In the genomic region with DNA sequence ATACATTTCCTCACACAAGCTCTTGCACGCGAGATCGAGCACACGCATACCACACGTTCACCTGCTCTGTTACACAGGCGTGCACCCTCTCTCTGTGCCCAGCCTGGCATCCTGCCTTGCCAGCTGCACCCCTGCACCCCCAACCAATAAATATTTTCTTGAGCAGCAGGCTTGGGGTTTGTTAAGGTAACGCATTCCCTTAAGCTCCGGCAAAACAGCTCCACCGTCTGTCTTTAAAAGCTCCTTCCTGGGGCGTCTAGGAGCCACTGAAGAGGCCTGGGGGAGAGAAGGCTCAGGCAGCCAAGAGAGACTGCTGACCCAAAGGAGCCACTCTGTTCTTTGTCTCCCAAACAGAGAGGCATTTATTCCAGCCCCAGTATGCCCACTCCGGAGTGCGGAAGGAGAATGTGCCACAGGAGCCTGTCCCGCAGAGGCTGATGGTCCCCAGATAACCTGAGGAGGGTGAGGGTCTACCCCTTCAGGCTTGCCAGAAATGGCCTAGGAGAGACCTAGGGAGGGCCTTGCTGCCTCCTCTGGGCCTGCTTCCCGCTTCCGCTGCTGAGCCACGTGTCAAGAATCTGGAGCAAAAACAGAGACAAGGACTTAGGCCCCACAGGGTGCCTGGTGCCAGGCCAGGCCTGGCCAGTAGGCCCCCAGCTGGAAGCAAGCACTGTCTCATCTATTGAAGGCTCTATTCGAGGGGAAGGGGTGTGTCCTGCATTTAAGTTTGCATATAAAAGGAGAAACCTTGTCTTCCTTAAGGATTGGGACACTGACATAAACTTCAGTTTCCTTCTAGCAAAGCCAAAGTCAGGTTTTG, we compare ENCODE assay signal across 8 mouse cellular contexts. TPM values are rescaled to one million over a fixed set of nuclear protein-coding genes. Genes with fewer than 3 reads are reported as not detected.
DNase-seq lines count a peak whose midpoint lies in the region; ATAC-seq lines count a peak whose summit lies in the region.

No protein-coding gene starts in this region.

- WGBS in forebrain, embryonic 10.5 days = 12% methylated on average over 17 of the region's 17 CpGs
- 20% methylated on average over 17 of the region's 17 CpGs for WGBS in intestine, embryonic 15.5 days
- WGBS in midbrain, embryonic 15.5 days = 10% methylated on average over 17 of the region's 17 CpGs

- peak overlapping the region; percentile 93 for H3K4me2 ChIP-seq in intestine, embryonic 15.5 days (replicated peaks)
- H3K4me2 ChIP-seq in midbrain, embryonic 15.5 days = peak overlapping the region; percentile 95

- 0 out of 2 replicates have a peak overlapping the region, but pooled peaks have one; percentile 2 for H3K9ac ChIP-seq in intestine, embryonic 15.5 days
- H3K9ac ChIP-seq in midbrain, embryonic 15.5 days = peak overlapping the region; percentile 91; the same call in 1 of the 2 replicates

- H3K27me3 ChIP-seq in forebrain, embryonic 10.5 days (ENCODE audit: poor library complexity, severe bottlenecking) = peaks cover 68% of the 10 kb centered on the region
- no peaks in the 10 kb centered on the region for H3K27me3 ChIP-seq in intestine, embryonic 15.5 days (replicated peaks)
- H3K27me3 ChIP-seq in midbrain, embryonic 15.5 days (replicated peaks) = 0 out of 2 replicates have a peak, but pooled peaks cover 16% of the 10 kb centered on the region

- H3K36me3 ChIP-seq in forebrain, embryonic 10.5 days (replicated peaks) = no peaks in the 10 kb centered on the region
- H3K36me3 ChIP-seq in intestine, embryonic 15.5 days = no peaks in the 10 kb centered on the region
- H3K36me3 ChIP-seq in midbrain, embryonic 15.5 days (replicated peaks) = no peaks in the 10 kb centered on the region

- intact Hi-C loops in left cerebral cortex, postnatal 25 days (cut with DNase I) = loop anchor here (1.0 kb wide), 1 partner anchor 23 kb away; no protein-coding TSS in a partner anchor

- peak overlapping the region; percentile 80 for H3K4me3 ChIP-seq in forebrain, embryonic 10.5 days
- 0 out of 2 replicates have a peak overlapping the region, but pooled peaks have one; percentile 71 for H3K4me3 ChIP-seq in intestine, embryonic 15.5 days (replicated peaks)
- peak overlapping the region; percentile 82 for H3K4me3 ChIP-seq in midbrain, embryonic 15.5 days

- peak overlapping the region; percentile 85 for H3K27ac ChIP-seq in forebrain, embryonic 10.5 days
- H3K27ac ChIP-seq in intestine, embryonic 15.5 days = peak overlapping the region; percentile 74
- peak overlapping the region; percentile 78 for H3K27ac ChIP-seq in midbrain, embryonic 15.5 days

- DNase-seq in 416B (ENCODE audit: low read depth) = peak; percentile 76
- peak; percentile 79 for DNase-seq in Muller cell, postnatal 12 days (ENCODE audit: inconsistent ontology term)
- peak; percentile 30 for DNase-seq in forebrain, embryonic 10.5 days (ENCODE audit: extremely low spot score, low spot score)
- DNase-seq in left cerebral cortex, postnatal 25 days (ENCODE audit: low spot score in 2 of 2) = peak; percentile 34 to 58
- DNase-seq in thymus, postnatal 25 days = peak; percentile 13
- DNase-seq in urinary bladder, adult 2 months (ENCODE audit: low spot score) = no peak

- H3K9me3 ChIP-seq in forebrain, embryonic 10.5 days = no peaks in the 10 kb centered on the region
- H3K9me3 ChIP-seq in intestine, embryonic 15.5 days = no peaks in the 10 kb centered on the region
- H3K9me3 ChIP-seq in midbrain, embryonic 15.5 days = no peaks in the 10 kb centered on the region

- no peak for ATAC-seq in intestine, embryonic 15.5 days
- ATAC-seq in midbrain, embryonic 15.5 days (replicated peaks) = peak; percentile 46

- peaks cover 50% of the 10 kb centered on the region for H3K4me1 ChIP-seq in forebrain, embryonic 10.5 days
- H3K4me1 ChIP-seq in intestine, embryonic 15.5 days (replicated peaks) = peaks cover 40% of the 10 kb centered on the region
- peaks cover 37% of the 10 kb centered on the region for H3K4me1 ChIP-seq in midbrain, embryonic 15.5 days

RNA-seq across cellular contexts. Expression of a gene that starts 59.4 kb away (rescaled TPM):
- 4.4 and 5.5 TPM in 2 replicates for polyA plus RNA-seq in forebrain, embryonic 10.5 days (2016; fragmentation: Nextera tagmentation; extraction: Ambion mirVana)
- polyA plus RNA-seq in intestine, embryonic 15.5 days (2015; fragmentation: Nextera tagmentation; extraction: Ambion mirVana) = 28.6 and 31.3 TPM in 2 replicates
- total RNA-seq in left cerebral cortex, postnatal 25 days (2021) = 10 to 100 TPM; 52.6 to 53.0 TPM
- 29.8 and 33.9 TPM in 2 replicates for polyA plus RNA-seq in midbrain, embryonic 15.5 days (2015; fragmentation: Nextera tagmentation; extraction: Ambion mirVana)
- polyA plus RNA-seq in urinary bladder, adult 2 months (2012; rRNA removed) = 39.1 and 45.2 TPM in 2 replicates
